Mouse (Mus musculus) bone marrow macrophage, adult 2 months (primary cell): ENCODE measurements at regions not wholly inside any gene's neighbourhood (a gene's known extent, or its start where the extent isn't known, plus 50 kb on each side); places are given as distances from the start of the nearest gene placed in this dataset.

Source experiments
- CTCF ChIP-seq: IDR thresholded peaks from 2 replicates; pipeline ENCODE4 v1.5.1; 2012; ENCODE audit warnings: low read depth, mild to moderate bottlenecking, low read length, moderate library complexity
- POLR2A ChIP-seq: IDR thresholded peaks from 2 replicates; pipeline ENCODE4 v1.6.1; 2012; ENCODE audit warnings: mild to moderate bottlenecking, low read depth, low read length, borderline replicate concordance

GRCm38 (mm10) chr15:54120456-54120855 lies 235.8 kb downstream of the Gm7489 start:
- TF ChIP-seq POLR2A (no peak), CTCF (no peak)
